Mouse (Mus musculus): ENCODE measurements at regions not wholly inside any gene's neighbourhood (a gene's known extent, or its start where the extent isn't known, plus 50 kb on each side); places are given as distances from the start of the nearest gene placed in this dataset.

DNA sequence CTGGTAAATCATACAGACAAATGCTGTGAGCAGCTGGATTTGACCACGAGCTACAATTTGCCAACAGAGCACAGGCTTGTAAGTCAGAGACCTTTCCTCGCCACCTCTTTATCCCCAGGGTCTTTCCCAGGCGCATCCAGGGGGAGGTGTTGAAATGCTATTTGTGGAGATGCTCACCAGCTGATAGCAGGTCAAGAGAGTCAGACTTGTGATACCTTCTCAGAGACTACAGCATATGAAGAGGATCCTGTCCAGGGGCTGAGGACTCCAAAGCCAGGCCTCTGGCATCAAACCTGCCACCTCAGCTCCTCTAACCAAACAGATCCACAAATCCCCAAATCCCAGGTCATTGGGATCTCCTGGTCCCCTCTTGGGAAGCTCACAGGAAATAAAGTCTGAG lies 130.9 kb downstream of the Kdr start:
- no peak for TF ChIP-seq CTCF (conservative IDR thresholded peaks at IDR 0.05 in 1 of 2, IDR thresholded peaks at IDR 0.05 in 1 of 2; ENCODE audit: low read depth in 2 of 2, low read length in 2 of 2)
- no peak for TF ChIP-seq CHD2 (IDR thresholded peaks at IDR 0.05; ENCODE audit: low read length)
- no peak for TF ChIP-seq GABPA (IDR thresholded peaks at IDR 0.05; ENCODE audit: insufficient replicate concordance, low read depth, low read length)
- no peak for TF ChIP-seq USF1 (IDR thresholded peaks at IDR 0.05; ENCODE audit: low read depth, low read length)
- TF ChIP-seq MAX (IDR thresholded peaks at IDR 0.05; ENCODE audit: low read length) = no peak
- no peak for TF ChIP-seq IRF4 (IDR thresholded peaks at IDR 0.05; ENCODE audit: low read depth, low read length)
- TF ChIP-seq POLR2A (IDR thresholded peaks at IDR 0.05; ENCODE audit: low read depth, low read length) = no peak
- TF ChIP-seq EP300 (IDR thresholded peaks at IDR 0.05; ENCODE audit: low read length) = no peak
- TF ChIP-seq ETS1 (conservative IDR thresholded peaks at IDR 0.05; ENCODE audit: low read depth, low read length) = no peak
- TF ChIP-seq MEF2A (IDR thresholded peaks at IDR 0.05; ENCODE audit: borderline replicate concordance, low read depth, low read length) = no peak
- no peak for TF ChIP-seq ZKSCAN1 (IDR thresholded peaks at IDR 0.05; ENCODE audit: borderline replicate concordance, low read depth, low read length)
- TF ChIP-seq MXI1 (IDR thresholded peaks at IDR 0.05; ENCODE audit: low read depth, low read length) = no peak
- no peak for TF ChIP-seq TCF12 (IDR thresholded peaks at IDR 0.05; ENCODE audit: low read depth, low read length)
- no peak for TF ChIP-seq ELF1 (IDR thresholded peaks at IDR 0.05; ENCODE audit: low read depth, low read length)

Data from CH12.LX (cell line).